23 mouse cellular contexts compared by ENCODE assay signal in the genomic region with DNA sequence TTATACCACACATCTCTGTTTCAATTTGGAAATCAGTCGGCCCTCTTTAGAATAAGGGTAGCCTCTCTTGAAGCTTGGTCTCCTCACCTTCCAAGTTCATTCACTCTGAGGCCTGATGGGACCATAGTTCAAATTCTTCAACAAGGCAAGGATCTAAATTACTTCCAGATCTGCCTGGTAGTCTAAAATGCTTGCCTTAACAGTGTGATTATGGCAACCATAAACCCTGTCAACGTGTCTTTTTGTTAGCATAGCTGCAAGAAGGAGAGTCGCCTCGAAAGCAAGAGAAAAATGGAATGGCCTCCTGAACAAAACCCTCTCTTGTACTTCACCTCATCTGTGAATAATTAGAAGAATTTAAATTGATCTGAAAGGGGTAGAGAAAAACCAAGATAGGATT.
A peak's percentile ranks its signal among the peaks of the same experiment; 100 is the strongest.
DNase-seq lines count a peak whose midpoint lies in the region; ATAC-seq and TF ChIP-seq lines count a peak whose summit lies in the region.
"Had no signal": no experiment of that assay in that cellular context is flagged by ENCODE, and none has a peak within 500 bp of the region (broad histone marks: within the 10 kb centered on the region; RNA-seq: fewer than 3 reads in every experiment).

No protein-coding gene starts in this region.

- peak; percentile 40; the same call in 1 of the 2 replicates for ATAC-seq in limb, embryonic 11.5 days (ENCODE audit: insufficient number of reproducible peaks, low FRiP score, low TSS enrichment, low read depth)
- ATAC-seq in embryonic facial prominence, embryonic 11.5 days (replicated peaks; ENCODE audit: insufficient number of reproducible peaks, low FRiP score, low TSS enrichment, low read depth): 0 out of 2 replicates have a peak, but pooled peaks have one; percentile 34
- ATAC-seq in forebrain, embryonic 14.5 days: no peak
- ATAC-seq: forebrain, embryonic 15.5 days had no signal

- H3K27ac ChIP-seq in limb, embryonic 11.5 days (replicated peaks; ENCODE audit: low read depth, low read length): no peak overlapping the region
- H3K27ac ChIP-seq in limb, embryonic 10.5 days: no peak overlapping the region
- H3K27ac ChIP-seq in embryonic facial prominence, embryonic 11.5 days (replicated peaks; ENCODE audit: low read depth, low read length): no peak overlapping the region
- no peak overlapping the region for H3K27ac ChIP-seq in forebrain, embryonic 14.5 days (ENCODE audit: low read depth, low read length)
- no peak overlapping the region for H3K27ac ChIP-seq in kidney, adult 2 months (ENCODE audit: insufficient read depth, low read depth, low read length)
- H3K27ac ChIP-seq: embryonic facial prominence, embryonic 13.5 days; embryonic facial prominence, embryonic 15.5 days; forebrain, embryonic 10.5 days; forebrain, embryonic 12.5 days; forebrain, embryonic 15.5 days had no signal

- H3K9me3 ChIP-seq in limb, embryonic 11.5 days (ENCODE audit: control insufficient read depth, low read length): no peaks in the 10 kb centered on the region
- H3K9me3 ChIP-seq in limb, embryonic 10.5 days (replicated peaks): no peaks in the 10 kb centered on the region
- H3K9me3 ChIP-seq in embryonic facial prominence, embryonic 11.5 days (replicated peaks; ENCODE audit: control insufficient read depth, low read length): no peaks in the 10 kb centered on the region
- H3K9me3 ChIP-seq in forebrain, embryonic 14.5 days (replicated peaks; ENCODE audit: control insufficient read depth, low read length): no peaks in the 10 kb centered on the region
- H3K9me3 ChIP-seq: embryonic facial prominence, embryonic 13.5 days; embryonic facial prominence, embryonic 15.5 days; forebrain, embryonic 10.5 days; forebrain, embryonic 12.5 days; forebrain, embryonic 15.5 days had no signal

- no peaks in the 10 kb centered on the region for H3K36me3 ChIP-seq in limb, embryonic 11.5 days (ENCODE audit: control insufficient read depth, insufficient read depth, low read length)
- H3K36me3 ChIP-seq in limb, embryonic 10.5 days: no peaks in the 10 kb centered on the region
- no peaks in the 10 kb centered on the region for H3K36me3 ChIP-seq in embryonic facial prominence, embryonic 11.5 days (replicated peaks; ENCODE audit: control insufficient read depth, insufficient read depth, low read depth, low read length)
- no peaks in the 10 kb centered on the region for H3K36me3 ChIP-seq in forebrain, embryonic 14.5 days (ENCODE audit: control insufficient read depth, insufficient read depth, low read length)
- no peaks in the 10 kb centered on the region for H3K36me3 ChIP-seq in kidney, adult 2 months (ENCODE audit: control insufficient read depth, insufficient read depth, low read length)
- H3K36me3 ChIP-seq: embryonic facial prominence, embryonic 13.5 days; embryonic facial prominence, embryonic 15.5 days; forebrain, embryonic 10.5 days; forebrain, embryonic 12.5 days; forebrain, embryonic 15.5 days had no signal

- peaks cover 9% of the 10 kb centered on the region; the same call in 1 of the 2 replicates for H3K4me1 ChIP-seq in limb, embryonic 11.5 days (ENCODE audit: control insufficient read depth, insufficient read depth, low read length)
- peaks cover 52% of the 10 kb centered on the region for H3K4me1 ChIP-seq in limb, embryonic 10.5 days
- H3K4me1 ChIP-seq in embryonic facial prominence, embryonic 11.5 days (ENCODE audit: control insufficient read depth, insufficient read depth, low read length): no peaks in the 10 kb centered on the region; the same call in 1 of the 2 replicates
- no peaks in the 10 kb centered on the region for H3K4me1 ChIP-seq in forebrain, embryonic 14.5 days (ENCODE audit: control insufficient read depth, insufficient read depth, low read length)
- no peaks in the 10 kb centered on the region for H3K4me1 ChIP-seq in kidney, adult 2 months (ENCODE audit: control insufficient read depth, insufficient read depth, low read length)
- H3K4me1 ChIP-seq: embryonic facial prominence, embryonic 15.5 days; forebrain, embryonic 12.5 days; forebrain, embryonic 15.5 days had no signal

- no peak overlapping the region for H3K9ac ChIP-seq in limb, embryonic 11.5 days (ENCODE audit: low read length)
- H3K9ac ChIP-seq in embryonic facial prominence, embryonic 11.5 days (replicated peaks; ENCODE audit: low read length): no peak overlapping the region
- H3K9ac ChIP-seq in forebrain, embryonic 14.5 days (ENCODE audit: low read length): no peak overlapping the region
- H3K9ac ChIP-seq: embryonic facial prominence, embryonic 13.5 days; embryonic facial prominence, embryonic 15.5 days; forebrain, embryonic 12.5 days; forebrain, embryonic 15.5 days had no signal

- DNase-seq in limb, embryonic 11.5 days (ENCODE audit: low spot score): no peak
- DNase-seq in limb, embryonic 10.5 days (ENCODE audit: low spot score): no peak
- DNase-seq in embryo, embryonic 11 days: peak; percentile 55
- peak; percentile 66 for DNase-seq in embryonic facial prominence, embryonic 11.5 days (ENCODE audit: low spot score)
- DNase-seq in hindlimb bud, embryonic 11.5 days (ENCODE audit: extremely low spot score, low read depth, low spot score): peak; percentile 71
- no peak for DNase-seq in forebrain, embryonic 14.5 days (ENCODE audit: low spot score)
- DNase-seq in heart, adult 18-20 months: no peak
- no peak for DNase-seq in kidney, adult 2 months
- DNase-seq: adrenal gland, adult 2 months; adrenal gland, postnatal 10 days; adrenal gland, postnatal 25 days; cerebellum, adult 11 months; cerebellum, adult 18-20 months; cerebellum, adult 8-10 months; cerebellum, adult 9-11 months; cerebellum, postnatal 14 days; cerebellum, postnatal 36 days had no signal

- H3K27me3 ChIP-seq in limb, embryonic 11.5 days (ENCODE audit: control insufficient read depth, insufficient read depth, low read length): 0 out of 2 replicates have a peak, but pooled peaks cover 3% of the 10 kb centered on the region
- peaks cover 63% of the 10 kb centered on the region for H3K27me3 ChIP-seq in limb, embryonic 10.5 days (ENCODE audit: low read depth, poor library complexity, severe bottlenecking)
- no peaks in the 10 kb centered on the region for H3K27me3 ChIP-seq in embryonic facial prominence, embryonic 11.5 days (ENCODE audit: control insufficient read depth, insufficient read depth, low read length)
- no peaks in the 10 kb centered on the region for H3K27me3 ChIP-seq in forebrain, embryonic 14.5 days (replicated peaks; ENCODE audit: control insufficient read depth, insufficient read depth, low read length)
- H3K27me3 ChIP-seq in kidney, adult 2 months (replicated peaks; ENCODE audit: control insufficient read depth, insufficient read depth, low read length): no peaks in the 10 kb centered on the region
- H3K27me3 ChIP-seq: embryonic facial prominence, embryonic 15.5 days; forebrain, embryonic 12.5 days; forebrain, embryonic 15.5 days had no signal

- H3K4me2 ChIP-seq in limb, embryonic 11.5 days (ENCODE audit: low read depth, severe bottlenecking): no peak overlapping the region
- H3K4me2 ChIP-seq in embryonic facial prominence, embryonic 11.5 days (ENCODE audit: low read depth, low read length): no peak overlapping the region
- no peak overlapping the region for H3K4me2 ChIP-seq in forebrain, embryonic 14.5 days (ENCODE audit: low read length)
- H3K4me2 ChIP-seq: embryonic facial prominence, embryonic 13.5 days; embryonic facial prominence, embryonic 15.5 days; forebrain, embryonic 12.5 days; forebrain, embryonic 15.5 days had no signal

- H3K4me3 ChIP-seq in limb, embryonic 11.5 days (ENCODE audit: low read depth, low read length): no peak overlapping the region
- no peak overlapping the region for H3K4me3 ChIP-seq in limb, embryonic 10.5 days
- H3K4me3 ChIP-seq in embryonic facial prominence, embryonic 11.5 days (ENCODE audit: low read depth, low read length): no peak overlapping the region
- no peak overlapping the region for H3K4me3 ChIP-seq in forebrain, embryonic 14.5 days (ENCODE audit: low read depth, low read length)
- no peak overlapping the region for H3K4me3 ChIP-seq in kidney, adult 2 months (ENCODE audit: insufficient read depth, low read depth, low read length)
- H3K4me3 ChIP-seq: embryonic facial prominence, embryonic 13.5 days; embryonic facial prominence, embryonic 15.5 days; erythroblast, embryonic 14.5 days; forebrain, embryonic 10.5 days; forebrain, embryonic 12.5 days; forebrain, embryonic 15.5 days had no signal

- TF ChIP-seq POLR2A in kidney, adult 2 months (IDR thresholded peaks at IDR 0.05; ENCODE audit: low read depth, low read length): no peak

- no peak for TF ChIP-seq CTCF in kidney, adult 2 months (conservative IDR thresholded peaks at IDR 0.05; ENCODE audit: insufficient read depth, insufficient read length, low read depth, low read length)

- 15% methylated on average over 4 of the region's 4 CpGs for WGBS in limb, embryonic 11.5 days
- whole genome bisulfite sequencing in limb, embryonic 10.5 days: 25% methylated on average over 4 of the region's 4 CpGs
- 33% methylated on average over 4 of the region's 4 CpGs for WGBS in embryonic facial prominence, embryonic 11.5 days
- WGBS in forebrain, embryonic 14.5 days: 67% methylated on average over 4 of the region's 4 CpGs
- 87% methylated on average over 4 of the region's 4 CpGs for WGBS in kidney, adult 2 months

Comparison
In these comparisons a context has a peak if more than half of its experiments do, and no peak if none do; other contexts are left out.
1. DNase-seq: peak in embryo, embryonic 11 days (single experiment), embryonic facial prominence, embryonic 11.5 days (single experiment) and hindlimb bud, embryonic 11.5 days (single experiment); none in limb, embryonic 11.5 days (single experiment), limb, embryonic 10.5 days (single experiment), forebrain, embryonic 14.5 days (single experiment), heart, adult 18-20 months (0 of 2) and kidney, adult 2 months (single experiment).